Mouse (Mus musculus) right cerebral cortex, adult 2 months (tissue): Measurements from ENCODE around the gene Plin4.
"Not testable (repeated sequence)": the region's sequence is repeated elsewhere in the genome, so short reads cannot be mapped to it uniquely, and the experiment has no call there.

Source experiments
- DNase-seq, 2 experiments: peaks; one replicate each; pipeline ENCODE4 v3.0.0; 2021 to 2022; ENCODE audit warnings: low spot score in 2 of 2

The Plin4 gene

GRCm38 (mm10) chr17:56102927-56103326 is 6.7 kb downstream of the Plin4 start:
- DNase-seq = no peak

GRCm38 (mm10) chr17:56102158-56102557 is 7.4 kb downstream of the Plin4 start:
- DNase-seq = no peak

GRCm38 (mm10) chr17:56100811-56101210 is 8.8 kb downstream of the Plin4 start:
- no peak for DNase-seq

- no peak for DNase-seq
Observed at GRCm38 (mm10) chr17:56098711-56099572, 10.7 kb downstream of the Plin4 start.

GRCm38 (mm10) chr17:56098180-56098579 is 11.4 kb downstream of the Plin4 start:
- no peak for DNase-seq

- no peak for DNase-seq
Observed at GRCm38 (mm10) chr17:56096883-56097282, 12.7 kb downstream of the Plin4 start.

GRCm38 (mm10) chr17:56092794-56093193 is 16.8 kb downstream of the Plin4 start:
- no peak for DNase-seq

- DNase-seq = no peak
Observed at GRCm38 (mm10) chr17:56092312-56092711, 17.3 kb downstream of the Plin4 start.

- peak; percentile 45 to 46 for DNase-seq
Observed at GRCm38 (mm10) chr17:56080781-56081585, 28.6 kb downstream of the Plin4 start.

GRCm38 (mm10) chr17:56079921-56080320 is 29.7 kb downstream of the Plin4 start:
- DNase-seq = peak in 1 of 2 experiments; percentile 23

GRCm38 (mm10) chr17:56078880-56079795 is 30.5 kb downstream of the Plin4 start, which contains the start of gene Hdgfl2:
Gene Hdgfl2, plus strand, starts transcription at chr17:56079634.
- DNase-seq = peak; percentile 99

GRCm38 (mm10) chr17:56078361-56078760 is 31.2 kb downstream of the Plin4 start:
- not testable (repeated sequence) for DNase-seq

GRCm38 (mm10) chr17:56077523-56077922 is 32.1 kb downstream of the Plin4 start:
- DNase-seq = no peak

GRCm38 (mm10) chr17:56074827-56075208 is 34.8 kb downstream of the Plin4 start, which contains the start of gene Ubxn6:
Gene Ubxn6, minus strand, starts transcription at chr17:56075028.
- DNase-seq = peak; percentile 98 to 99

GRCm38 (mm10) chr17:56074097-56074826 is 35.3 kb downstream of the Plin4 start:
- DNase-seq = peak; percentile 58 to 65

GRCm38 (mm10) chr17:56072243-56072642 is 37.4 kb downstream of the Plin4 start:
- no peak for DNase-seq

- no peak for DNase-seq
Observed at GRCm38 (mm10) chr17:56071126-56071525, 38.5 kb downstream of the Plin4 start.

GRCm38 (mm10) chr17:56069066-56069465 is 40.5 kb downstream of the Plin4 start:
- DNase-seq = no peak

GRCm38 (mm10) chr17:56066451-56066850 is 43.2 kb downstream of the Plin4 start:
- DNase-seq = no peak

GRCm38 (mm10) chr17:56065715-56066114 is 43.9 kb downstream of the Plin4 start:
- not testable (repeated sequence) for DNase-seq

GRCm38 (mm10) chr17:56062081-56062480 is 47.5 kb downstream of the Plin4 start:
- DNase-seq = no peak
